Mouse (Mus musculus): Measurements from ENCODE around the gene 0610009B22Rik. TPM values are rescaled to one million over a fixed set of nuclear protein-coding genes. Genes with fewer than 3 reads are reported as not detected.
A peak's percentile ranks its signal among the peaks of the same experiment; 100 is the strongest.

0610009B22Rik gene
- polyA plus RNA-seq, 1 experiment from 2014 or later: 68.2 TPM

DNA sequence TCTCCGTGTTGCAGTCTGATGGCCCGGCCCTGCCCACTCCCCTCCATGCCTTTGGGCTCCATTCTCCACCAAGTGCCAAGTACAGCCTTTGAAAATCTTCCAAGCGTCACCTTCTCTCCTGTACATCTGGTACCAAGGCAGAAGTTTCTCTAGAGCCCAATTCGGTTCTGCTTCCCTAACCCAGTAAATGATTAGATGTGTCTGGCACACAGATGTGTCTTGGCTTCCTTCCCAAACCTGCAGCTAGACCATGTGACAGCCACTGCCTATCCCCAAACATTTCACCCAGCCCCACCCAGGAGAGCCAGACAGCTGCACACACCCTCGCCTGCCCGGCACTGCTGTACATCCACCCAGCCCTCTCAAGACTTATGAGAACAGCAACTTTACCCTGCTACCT lies 30.0 kb downstream of the 0610009B22Rik start:
- no peaks in the 10 kb centered on the region for H3K27me3 ChIP-seq (ENCODE audit: control insufficient read depth, insufficient read depth, low read length)
- ATAC-seq (ENCODE audit: insufficient number of reproducible peaks, insufficient read depth, low FRiP score, low read depth): no peak
- WGBS: 58% methylated on average over 6 of the region's 6 CpGs
- H3K27ac ChIP-seq (replicated peaks in 1 of 2; ENCODE audit: control insufficient read depth in 1 of 2, insufficient read depth in 1 of 2, low read depth in 2 of 2, low read length in 2 of 2): no peak overlapping the region
- H3K9ac ChIP-seq (ENCODE audit: low read length): no peak overlapping the region
- H3K4me3 ChIP-seq (ENCODE audit: control insufficient read depth in 1 of 2, insufficient read depth in 1 of 2, low read depth in 1 of 2, low read length in 2 of 2): no peak overlapping the region
- H3K36me3 ChIP-seq (ENCODE audit: control insufficient read depth, insufficient read depth, low read length): no peaks in the 10 kb centered on the region
- no peaks in the 10 kb centered on the region for H3K9me3 ChIP-seq (ENCODE audit: control insufficient read depth, low read length)
- peaks cover 5 to 10% of the 10 kb centered on the region in 2 experiments; a peak in 3 of 4 replicates for H3K4me1 ChIP-seq (ENCODE audit: control insufficient read depth in 2 of 2, insufficient read depth in 2 of 2, low read length in 2 of 2)
- no peak overlapping the region for H3K4me2 ChIP-seq (ENCODE audit: low read length)

DNA sequence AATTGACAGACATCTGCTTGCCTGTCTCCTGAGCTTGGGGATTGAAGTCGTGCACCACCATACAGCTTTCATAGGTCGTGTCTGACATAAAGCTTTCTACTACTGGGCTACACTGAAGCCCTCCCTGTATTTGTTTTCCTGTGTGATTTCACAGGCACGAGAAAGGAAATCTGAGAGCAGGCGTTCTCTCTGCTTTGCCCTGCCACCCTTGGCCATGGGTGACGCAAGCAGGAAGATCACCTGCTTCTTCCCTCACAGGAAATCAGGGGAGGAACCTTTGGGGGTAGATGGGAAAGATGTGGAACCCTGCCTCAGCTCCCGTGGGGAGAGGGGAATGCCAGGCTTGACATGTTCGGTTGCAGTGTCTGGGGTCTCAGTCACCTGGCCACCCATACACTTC lies 30.4 kb downstream of the 0610009B22Rik start:
- 54% methylated on average over 6 of the region's 7 CpGs for WGBS
- Histone ChIP-seq H3K27ac (replicated peaks in 1 of 2; ENCODE audit: control insufficient read depth in 1 of 2, insufficient read depth in 1 of 2, low read depth in 2 of 2, low read length in 2 of 2) (no peak overlapping the region), H3K4me2 (ENCODE audit: low read length) (no peak overlapping the region), H3K27me3 (ENCODE audit: control insufficient read depth, insufficient read depth, low read length) (no peaks in the 10 kb centered on the region), H3K36me3 (ENCODE audit: control insufficient read depth, insufficient read depth, low read length) (no peaks in the 10 kb centered on the region), H3K9ac (ENCODE audit: low read length) (no peak overlapping the region), H3K9me3 (ENCODE audit: control insufficient read depth, low read length) (no peaks in the 10 kb centered on the region), H3K4me1 (ENCODE audit: control insufficient read depth in 2 of 2, insufficient read depth in 2 of 2, low read length in 2 of 2) (peaks cover 5 to 10% of the 10 kb centered on the region in 2 experiments; a peak in 3 of 4 replicates), H3K4me3 (ENCODE audit: control insufficient read depth in 1 of 2, insufficient read depth in 1 of 2, low read depth in 1 of 2, low read length in 2 of 2) (no peak overlapping the region)
- ATAC-seq (ENCODE audit: insufficient number of reproducible peaks, insufficient read depth, low FRiP score, low read depth): no peak

DNA sequence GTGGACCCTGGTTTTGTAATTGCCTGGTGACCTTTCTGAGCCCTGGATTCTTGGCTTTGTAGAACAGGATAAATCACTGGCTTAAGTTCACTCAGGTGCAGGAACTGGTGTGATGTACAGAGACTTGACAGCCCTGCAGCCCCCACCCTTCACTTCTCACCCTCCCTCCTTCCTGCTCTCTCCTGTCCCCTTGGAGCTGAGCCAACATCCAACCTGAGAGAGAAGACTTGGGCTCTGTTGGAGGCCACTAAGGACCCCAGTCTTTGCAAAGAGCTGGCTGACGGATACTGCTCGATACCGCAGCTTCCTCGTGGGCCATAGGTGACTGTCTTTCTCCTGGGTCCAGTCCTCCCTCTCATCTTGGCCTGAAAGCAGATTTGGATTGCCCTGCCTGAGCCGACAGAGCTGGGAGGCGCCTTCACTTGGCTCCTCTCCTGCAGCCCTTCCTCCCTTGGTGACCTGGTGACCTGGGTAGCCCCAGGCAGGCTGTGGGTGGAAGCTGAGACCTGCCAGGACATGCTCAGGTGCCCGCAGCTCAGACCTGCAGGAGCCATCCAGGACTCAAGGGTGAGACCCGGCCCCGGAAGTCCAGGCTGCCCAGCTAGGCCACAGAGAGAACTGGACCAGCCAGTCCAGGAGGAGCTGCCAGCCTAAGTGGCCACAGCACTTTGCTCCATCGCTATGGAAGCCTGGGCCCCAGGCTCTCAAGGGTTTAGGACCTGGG lies 31.7 kb downstream of the 0610009B22Rik start:
- no peaks in the 10 kb centered on the region for H3K36me3 ChIP-seq (ENCODE audit: control insufficient read depth, insufficient read depth, low read length)
- H3K9ac ChIP-seq (ENCODE audit: low read length): no peak overlapping the region; the same call in 1 of the 2 replicates
- 81% methylated on average over 10 of the region's 10 CpGs for WGBS
- no peak for ATAC-seq (ENCODE audit: insufficient number of reproducible peaks, insufficient read depth, low FRiP score, low read depth)
- no peak overlapping the region for H3K4me3 ChIP-seq (ENCODE audit: control insufficient read depth in 1 of 2, insufficient read depth in 1 of 2, low read depth in 1 of 2, low read length in 2 of 2)
- H3K9me3 ChIP-seq (ENCODE audit: control insufficient read depth, low read length): no peaks in the 10 kb centered on the region
- H3K27me3 ChIP-seq (ENCODE audit: control insufficient read depth, insufficient read depth, low read length): no peaks in the 10 kb centered on the region
- peaks cover 5 to 10% of the 10 kb centered on the region in 2 experiments; a peak in 3 of 4 replicates for H3K4me1 ChIP-seq (ENCODE audit: control insufficient read depth in 2 of 2, insufficient read depth in 2 of 2, low read length in 2 of 2)
- H3K4me2 ChIP-seq (ENCODE audit: low read length): no peak overlapping the region
- H3K27ac ChIP-seq (replicated peaks in 1 of 2; ENCODE audit: control insufficient read depth in 1 of 2, insufficient read depth in 1 of 2, low read depth in 2 of 2, low read length in 2 of 2): no peak overlapping the region

DNA sequence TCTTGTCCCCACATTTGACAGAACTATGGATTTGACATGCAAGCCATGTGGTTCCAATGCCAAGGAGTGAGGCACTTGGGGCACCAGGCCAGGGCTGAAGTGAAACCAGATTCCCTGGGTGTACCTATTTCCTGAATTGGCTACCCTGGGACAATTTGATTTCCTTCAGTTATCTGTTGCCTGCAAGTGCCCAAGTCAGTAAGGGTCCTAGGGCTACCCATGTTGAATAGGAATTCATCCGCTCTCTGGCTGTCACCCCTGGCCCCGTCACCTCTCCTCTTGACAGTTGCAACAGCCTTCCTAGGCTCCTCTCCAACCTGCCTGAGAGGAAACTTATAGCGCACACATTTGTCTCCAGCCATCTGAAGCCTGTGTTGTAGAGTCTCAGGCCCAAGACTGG lies 33.8 kb downstream of the 0610009B22Rik start:
- H3K4me1 ChIP-seq (ENCODE audit: control insufficient read depth in 2 of 2, insufficient read depth in 2 of 2, low read length in 2 of 2): peaks cover 12 to 15% of the 10 kb centered on the region in 2 experiments; a peak in 3 of 4 replicates
- no peaks in the 10 kb centered on the region for H3K9me3 ChIP-seq (ENCODE audit: control insufficient read depth, low read length)
- H3K9ac ChIP-seq (ENCODE audit: low read length): no peak overlapping the region
- 92% methylated on average over 3 of the region's 3 CpGs for WGBS
- no peaks in the 10 kb centered on the region for H3K27me3 ChIP-seq (ENCODE audit: control insufficient read depth, insufficient read depth, low read length)
- H3K4me2 ChIP-seq (ENCODE audit: low read length): no peak overlapping the region
- no peak overlapping the region for H3K4me3 ChIP-seq (ENCODE audit: control insufficient read depth in 1 of 2, insufficient read depth in 1 of 2, low read depth in 1 of 2, low read length in 2 of 2)
- H3K36me3 ChIP-seq (ENCODE audit: control insufficient read depth, insufficient read depth, low read length): no peaks in the 10 kb centered on the region
- no peak for ATAC-seq (ENCODE audit: insufficient number of reproducible peaks, insufficient read depth, low FRiP score, low read depth)
- H3K27ac ChIP-seq (replicated peaks in 1 of 2; ENCODE audit: control insufficient read depth in 1 of 2, insufficient read depth in 1 of 2, low read depth in 2 of 2, low read length in 2 of 2): no peak overlapping the region

DNA sequence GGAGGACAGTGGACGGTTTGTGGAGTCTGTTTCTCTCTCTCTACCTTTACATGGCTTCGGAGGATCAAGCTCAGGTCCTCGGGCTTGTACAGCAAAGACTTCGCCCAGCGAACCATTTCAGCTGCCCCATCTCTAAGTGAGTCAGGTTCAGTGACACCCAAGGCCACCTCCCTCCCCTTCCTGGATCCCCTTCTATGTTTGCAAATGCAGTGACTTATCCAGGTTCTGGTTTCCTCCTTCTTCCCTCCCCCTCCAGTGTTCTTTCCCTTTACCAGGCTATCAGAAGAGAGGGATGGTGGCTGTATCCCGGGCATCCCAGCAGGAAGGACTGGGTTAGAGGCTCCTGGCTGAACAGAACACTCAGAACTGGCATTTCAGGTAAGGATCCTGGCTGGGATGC lies 34.9 kb downstream of the 0610009B22Rik start:
- peaks cover 18 to 19% of the 10 kb centered on the region in 2 experiments for H3K4me1 ChIP-seq (ENCODE audit: control insufficient read depth in 2 of 2, insufficient read depth in 2 of 2, low read length in 2 of 2)
- no peak overlapping the region for H3K4me3 ChIP-seq (ENCODE audit: control insufficient read depth in 1 of 2, insufficient read depth in 1 of 2, low read depth in 1 of 2, low read length in 2 of 2)
- 83% methylated on average over 6 of the region's 6 CpGs for WGBS
- H3K9ac ChIP-seq (ENCODE audit: low read length): no peak overlapping the region
- H3K9me3 ChIP-seq (ENCODE audit: control insufficient read depth, low read length): no peaks in the 10 kb centered on the region
- no peak overlapping the region for H3K27ac ChIP-seq (replicated peaks in 1 of 2; ENCODE audit: control insufficient read depth in 1 of 2, insufficient read depth in 1 of 2, low read depth in 2 of 2, low read length in 2 of 2)
- H3K27me3 ChIP-seq (ENCODE audit: control insufficient read depth, insufficient read depth, low read length): no peaks in the 10 kb centered on the region
- H3K4me2 ChIP-seq (ENCODE audit: low read length): no peak overlapping the region
- no peak for ATAC-seq (ENCODE audit: insufficient number of reproducible peaks, insufficient read depth, low FRiP score, low read depth)
- no peaks in the 10 kb centered on the region for H3K36me3 ChIP-seq (ENCODE audit: control insufficient read depth, insufficient read depth, low read length)

DNA sequence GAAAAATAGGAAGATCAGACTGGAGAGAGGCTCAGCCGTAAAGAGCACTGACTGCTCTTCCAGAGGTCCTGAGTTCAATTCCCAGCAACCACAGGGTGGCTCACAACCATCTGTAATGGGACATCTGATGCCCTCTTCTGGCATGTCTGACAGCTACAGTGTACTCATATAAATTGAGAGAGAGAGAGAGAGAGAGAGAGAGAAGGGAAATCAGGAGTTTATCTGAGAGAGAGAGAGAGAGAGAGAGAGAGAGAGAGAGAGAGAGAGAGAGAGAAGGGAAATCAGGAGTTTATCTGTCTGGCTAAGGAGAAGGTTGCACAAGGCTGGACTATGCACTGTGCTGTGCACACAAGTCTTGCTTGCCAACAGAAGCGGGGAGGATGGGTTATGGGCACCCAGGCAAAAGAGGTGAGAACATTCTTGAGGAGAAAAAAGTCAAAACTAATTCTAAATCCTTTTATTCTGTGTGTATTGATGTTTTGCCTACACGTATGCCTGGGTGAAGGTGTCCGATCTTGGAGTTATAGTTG lies 35.7 kb downstream of the 0610009B22Rik start:
- Histone ChIP-seq H3K4me2 (ENCODE audit: low read length) (no peak overlapping the region), H3K4me3 (ENCODE audit: control insufficient read depth in 1 of 2, insufficient read depth in 1 of 2, low read depth in 1 of 2, low read length in 2 of 2) (no peak overlapping the region), H3K4me1 (ENCODE audit: control insufficient read depth in 2 of 2, insufficient read depth in 2 of 2, low read length in 2 of 2) (peaks cover 21 to 22% of the 10 kb centered on the region in 2 experiments), H3K27me3 (ENCODE audit: control insufficient read depth, insufficient read depth, low read length) (no peaks in the 10 kb centered on the region), H3K9me3 (ENCODE audit: control insufficient read depth, low read length) (no peaks in the 10 kb centered on the region), H3K9ac (ENCODE audit: low read length) (no peak overlapping the region), H3K27ac (replicated peaks in 1 of 2; ENCODE audit: control insufficient read depth in 1 of 2, insufficient read depth in 1 of 2, low read depth in 2 of 2, low read length in 2 of 2) (no peak overlapping the region), H3K36me3 (ENCODE audit: control insufficient read depth, insufficient read depth, low read length) (no peaks in the 10 kb centered on the region)
- 97% methylated on average over 4 of the region's 4 CpGs for WGBS
- ATAC-seq (ENCODE audit: insufficient number of reproducible peaks, insufficient read depth, low FRiP score, low read depth): no peak

DNA sequence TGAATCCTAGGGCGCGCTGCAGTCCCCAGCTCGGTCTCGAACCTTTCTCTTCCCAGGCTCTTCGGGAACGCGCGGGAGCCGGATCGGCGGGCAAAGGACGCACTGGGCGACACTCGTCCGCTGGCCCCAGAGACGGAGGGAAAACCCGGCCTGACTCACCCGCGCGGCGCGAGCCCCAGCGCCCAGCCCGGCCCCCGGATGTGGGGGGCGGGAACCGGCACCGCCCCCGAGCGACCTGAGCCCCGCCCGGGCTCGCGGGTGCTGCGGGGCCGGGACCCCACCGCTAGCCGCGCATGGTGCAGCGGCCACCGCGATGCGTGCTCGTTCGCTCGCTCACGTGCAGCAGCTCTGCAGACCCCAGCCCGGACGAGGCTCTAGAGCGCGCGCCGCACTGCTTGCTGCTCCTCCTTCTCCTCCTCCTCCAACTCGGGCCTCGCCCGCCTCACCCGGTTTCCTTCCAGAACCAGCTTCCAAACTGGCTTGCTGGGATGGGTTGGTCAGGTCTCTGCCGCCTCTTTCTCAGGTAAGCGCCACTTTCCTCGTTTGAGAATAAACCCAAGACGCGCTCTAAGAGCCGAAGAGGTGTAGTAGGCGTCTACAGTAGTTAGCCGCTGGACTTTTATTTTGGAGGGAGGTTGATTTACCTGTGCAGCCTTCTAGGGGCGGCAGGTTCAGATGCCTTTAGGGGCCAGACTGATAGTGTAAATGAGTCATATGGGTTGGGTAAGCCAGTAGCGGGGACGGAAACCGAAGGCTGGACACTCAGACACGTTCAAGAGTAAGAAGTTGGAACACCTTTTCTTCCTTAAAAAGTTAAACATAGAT lies 37.8 kb downstream of the 0610009B22Rik start, which contains the start of the genes N4bp3 and D930048N14Rik:
TSS of gene N4bp3 (minus strand) at position 152 of the 825 bp plus-strand sequence.
TSS of gene D930048N14Rik (plus strand) at position 264 of the 825 bp plus-strand sequence.
- H3K9me3 ChIP-seq (ENCODE audit: control insufficient read depth, low read length): no peaks in the 10 kb centered on the region
- peak; percentile 57 for ATAC-seq (ENCODE audit: insufficient number of reproducible peaks, insufficient read depth, low FRiP score, low read depth)
- 2% methylated on average over 67 of the region's 70 CpGs for WGBS
- peak within 1 kb of the TSS; percentile 86 for H3K9ac ChIP-seq (ENCODE audit: low read length)
- no peaks in the 10 kb centered on the region; the same call in 1 of the 2 replicates for H3K36me3 ChIP-seq (ENCODE audit: control insufficient read depth, insufficient read depth, low read length)
- peak within 1 kb of the TSS; percentile 59 to 72 for H3K4me3 ChIP-seq (ENCODE audit: control insufficient read depth in 1 of 2, insufficient read depth in 1 of 2, low read depth in 1 of 2, low read length in 2 of 2)
- no peaks in the 10 kb centered on the region for H3K27me3 ChIP-seq (ENCODE audit: control insufficient read depth, insufficient read depth, low read length)
- H3K27ac ChIP-seq (replicated peaks in 1 of 2; ENCODE audit: control insufficient read depth in 1 of 2, insufficient read depth in 1 of 2, low read depth in 2 of 2, low read length in 2 of 2): peak within 1 kb of the TSS in 1 of 2 experiments; percentile 59; a peak in 2 of 4 replicates
- peak within 1 kb of the TSS; percentile 98 for H3K4me2 ChIP-seq (ENCODE audit: low read length)
- peaks cover 21 to 25% of the 10 kb centered on the region in 2 experiments for H3K4me1 ChIP-seq (ENCODE audit: control insufficient read depth in 2 of 2, insufficient read depth in 2 of 2, low read length in 2 of 2)

All from heart, embryonic 14.5 days (tissue).